Mouse (Mus musculus) induced T-regulatory cell, adult 2 months (primary cell): ENCODE measurements around the gene Clmp.
A peak's percentile ranks its signal among the peaks of the same experiment; 100 is the strongest.
"Not testable (repeated sequence)": the region's sequence is repeated elsewhere in the genome, so short reads cannot be mapped to it uniquely, and the experiment has no call there.

Experiments
- DNase-seq: peaks from one replicate; pipeline ENCODE4 v3.0.0-alpha.2; 2012; ENCODE audit warnings: low read depth

Clmp gene

DNA sequence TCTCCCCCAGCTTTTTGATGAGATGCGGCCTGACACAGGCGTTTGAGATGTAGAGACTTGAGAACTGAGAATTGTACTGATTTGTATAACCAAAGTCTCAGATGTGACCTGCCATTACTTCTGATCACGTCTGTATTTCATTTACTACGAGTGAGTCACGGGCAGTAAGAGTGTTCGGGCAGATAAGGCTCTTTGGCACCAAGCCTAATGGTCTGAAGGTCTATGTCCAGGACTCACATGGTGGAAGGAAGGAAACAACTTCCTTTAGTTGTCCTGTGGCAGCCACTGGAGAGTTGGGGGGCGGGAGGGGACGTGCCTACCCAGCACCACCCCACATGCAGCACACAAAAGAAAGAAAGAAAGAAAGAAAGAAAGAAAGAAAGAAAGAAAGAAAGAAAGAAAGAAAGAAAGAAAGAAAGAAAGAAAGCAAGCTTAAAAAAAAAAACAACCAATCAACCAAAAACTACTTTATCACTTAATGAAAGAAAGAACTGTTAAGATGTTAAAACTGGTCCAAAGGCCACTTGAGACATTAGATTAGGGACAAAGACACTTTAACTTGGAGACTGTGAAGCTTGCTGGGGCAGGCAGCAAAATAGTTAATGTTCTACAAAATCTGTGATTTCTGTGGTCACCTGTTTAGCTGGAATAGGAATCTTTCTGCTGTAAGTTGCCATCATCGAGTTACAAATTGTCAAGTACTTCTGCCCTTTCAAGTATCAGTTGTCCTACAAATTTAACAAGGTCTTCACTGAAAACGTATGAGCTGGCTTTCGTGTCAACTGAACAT is 90.9 kb downstream of the Clmp start:
- no peak for DNase-seq

DNA sequence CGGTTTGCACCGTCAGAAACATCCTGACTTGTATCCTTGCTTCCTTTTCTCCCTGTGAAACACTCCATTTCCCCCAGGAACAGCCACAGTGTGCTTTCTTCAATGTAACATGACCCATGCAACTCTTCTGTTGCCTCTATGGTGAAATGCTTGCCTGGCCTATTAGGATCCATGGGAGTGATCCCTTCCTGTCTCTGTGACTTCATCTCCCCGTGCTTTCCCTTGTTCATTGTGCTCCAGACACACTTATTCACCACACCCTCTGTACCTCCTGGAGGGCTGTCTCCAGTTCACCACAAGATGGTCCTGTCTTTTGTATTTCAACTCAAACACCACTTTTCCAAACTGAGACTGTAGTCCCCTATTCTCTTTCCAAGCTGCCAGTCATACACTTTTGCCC is 94.3 kb downstream of the Clmp start:
- no peak for DNase-seq

GRCm38 (mm10) chr9:40780892-40781725 is 95.3 kb downstream of the Clmp start:
- DNase-seq, result no peak

DNA sequence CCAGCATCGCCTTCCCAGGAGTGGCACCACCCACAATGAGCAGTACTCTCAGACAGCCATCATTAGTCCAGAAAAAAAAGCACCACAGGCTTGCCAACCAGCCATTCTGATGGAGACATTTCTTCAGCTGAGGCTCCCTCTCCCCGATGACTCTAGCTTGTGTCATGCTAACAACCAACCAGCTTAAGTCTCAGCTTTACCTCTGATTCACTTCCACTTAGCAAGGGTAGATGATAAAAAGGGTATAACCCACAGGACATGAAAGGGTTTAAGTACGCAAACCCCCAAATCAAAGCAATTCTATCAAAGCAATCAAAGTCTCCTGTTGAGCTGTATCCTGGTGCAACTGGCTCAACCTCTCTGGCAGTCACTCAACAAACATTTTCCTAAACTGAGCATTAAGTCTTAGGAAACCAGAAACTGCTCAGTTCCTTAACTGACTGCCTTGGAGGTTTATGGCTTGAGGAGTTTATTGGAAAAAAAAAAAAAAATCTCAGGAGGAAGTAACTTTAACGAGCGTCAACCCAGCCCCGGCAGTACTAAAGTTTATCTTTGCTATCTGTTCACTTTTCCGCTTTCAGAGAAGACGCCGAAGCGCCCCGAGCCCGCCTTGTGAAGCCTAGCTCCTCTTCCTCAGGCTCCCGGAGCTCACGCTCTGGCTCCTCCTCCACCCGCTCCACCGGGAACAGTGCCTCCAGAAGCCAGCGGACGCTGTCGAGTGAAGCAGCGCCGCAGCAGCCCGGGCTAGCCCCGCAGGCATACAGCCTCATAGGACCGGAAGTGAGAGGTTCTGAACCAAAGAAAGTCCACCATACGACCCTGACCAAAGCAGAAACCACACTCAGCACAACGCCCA is 96.2 kb downstream of the Clmp start:
- DNase-seq, result peak; percentile 61

- peak; percentile 44 for DNase-seq
These were observed 98.0 kb downstream of the Clmp start for GRCm38 (mm10) chr9:40783641-40784373.

GRCm38 (mm10) chr9:40784374-40784967 is 98.7 kb downstream of the Clmp start:
- no peak for DNase-seq

- DNase-seq, result no peak
These were observed 99.7 kb downstream of the Clmp start for GRCm38 (mm10) chr9:40785452-40785851.

- DNase-seq, result not testable (repeated sequence)
These were observed 101.1 kb downstream of the Clmp start for GRCm38 (mm10) chr9:40786820-40787219.

DNA sequence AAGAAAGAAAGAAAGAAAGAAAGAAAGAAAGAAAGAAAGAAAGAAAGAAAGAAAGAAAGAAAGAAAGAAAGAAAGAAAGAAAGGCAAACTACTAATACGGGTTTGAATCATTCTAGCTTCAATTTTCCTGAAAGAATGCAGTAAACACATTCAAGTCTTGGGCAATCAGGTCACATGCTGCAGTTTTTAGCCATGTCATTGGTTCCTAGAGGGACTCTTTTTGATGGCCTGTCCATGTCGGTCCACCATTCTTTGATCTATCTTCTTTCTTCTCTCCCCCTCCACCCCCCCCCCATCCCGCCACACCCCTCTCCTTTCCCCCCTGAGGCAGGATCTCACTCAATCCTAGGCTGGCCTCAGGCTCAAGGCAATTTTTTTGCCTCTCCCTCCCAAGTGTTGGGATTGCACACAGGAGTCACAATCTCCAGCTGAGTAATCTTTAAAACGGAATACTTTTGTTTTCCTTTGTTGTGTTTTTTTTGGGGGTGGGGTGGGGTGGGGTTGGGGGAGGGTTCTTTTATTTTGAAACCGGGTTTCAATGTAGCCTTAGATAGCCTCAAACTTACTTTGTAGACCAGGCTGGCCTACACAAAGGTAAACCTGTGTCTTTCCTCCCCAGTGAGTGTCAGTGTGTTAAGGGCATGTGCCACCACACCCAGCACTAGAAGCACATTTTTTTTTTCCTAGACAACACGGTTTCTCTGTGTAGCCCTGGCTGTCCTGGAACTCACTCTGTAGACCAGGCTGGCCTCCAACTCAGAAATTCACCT is 106.3 kb downstream of the Clmp start:
- no peak for DNase-seq

- no peak for DNase-seq
These were observed 107.8 kb downstream of the Clmp start for GRCm38 (mm10) chr9:40793581-40793980.

DNA sequence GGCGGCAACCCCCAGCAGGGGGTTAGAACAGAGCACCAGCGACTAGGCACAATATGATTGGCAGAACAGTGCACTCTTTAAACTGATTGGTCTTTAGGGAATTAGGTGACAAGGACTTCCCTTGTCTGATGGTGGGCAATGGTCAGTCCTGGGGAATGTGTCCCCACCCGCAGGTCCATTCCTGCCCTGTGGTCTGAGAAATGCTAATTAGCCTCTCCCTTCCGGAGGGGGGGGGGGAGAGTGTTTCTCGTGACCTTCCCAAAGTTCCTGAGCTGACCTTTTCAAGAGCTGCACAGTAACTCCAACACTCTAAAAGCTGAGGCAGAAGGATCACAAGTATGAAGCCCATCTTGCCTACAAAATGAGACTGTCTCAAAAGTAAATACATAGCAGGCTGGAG is 108.5 kb downstream of the Clmp start:
- no peak for DNase-seq

DNA sequence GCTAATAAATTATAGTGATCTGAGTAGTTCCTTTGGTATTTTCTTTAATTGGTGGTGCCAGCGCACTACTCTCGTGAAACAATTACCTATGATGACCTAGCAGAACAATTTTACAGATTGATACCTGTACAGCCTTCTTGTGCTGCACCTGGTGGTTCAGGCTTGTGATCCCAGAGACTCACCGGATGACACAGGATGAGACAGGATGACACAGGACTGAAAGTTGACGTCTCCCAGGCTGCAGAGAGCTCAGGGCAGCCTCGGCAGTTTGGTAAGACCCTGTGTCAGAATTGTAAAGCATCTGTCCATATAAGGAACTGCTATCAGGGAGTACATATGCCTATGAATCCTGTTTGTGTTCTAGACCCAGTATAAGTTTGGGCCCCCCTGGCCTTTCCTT is 109.2 kb downstream of the Clmp start:
- no peak for DNase-seq

GRCm38 (mm10) chr9:40795562-40795961 is 109.8 kb downstream of the Clmp start:
- DNase-seq, result no peak

GRCm38 (mm10) chr9:40796054-40796453 is 110.3 kb downstream of the Clmp start:
- no peak for DNase-seq

GRCm38 (mm10) chr9:40798247-40798960 is 112.6 kb downstream of the Clmp start:
- DNase-seq, result no peak

GRCm38 (mm10) chr9:40799112-40799511 is 113.3 kb downstream of the Clmp start:
- peak; percentile 30 for DNase-seq

DNA sequence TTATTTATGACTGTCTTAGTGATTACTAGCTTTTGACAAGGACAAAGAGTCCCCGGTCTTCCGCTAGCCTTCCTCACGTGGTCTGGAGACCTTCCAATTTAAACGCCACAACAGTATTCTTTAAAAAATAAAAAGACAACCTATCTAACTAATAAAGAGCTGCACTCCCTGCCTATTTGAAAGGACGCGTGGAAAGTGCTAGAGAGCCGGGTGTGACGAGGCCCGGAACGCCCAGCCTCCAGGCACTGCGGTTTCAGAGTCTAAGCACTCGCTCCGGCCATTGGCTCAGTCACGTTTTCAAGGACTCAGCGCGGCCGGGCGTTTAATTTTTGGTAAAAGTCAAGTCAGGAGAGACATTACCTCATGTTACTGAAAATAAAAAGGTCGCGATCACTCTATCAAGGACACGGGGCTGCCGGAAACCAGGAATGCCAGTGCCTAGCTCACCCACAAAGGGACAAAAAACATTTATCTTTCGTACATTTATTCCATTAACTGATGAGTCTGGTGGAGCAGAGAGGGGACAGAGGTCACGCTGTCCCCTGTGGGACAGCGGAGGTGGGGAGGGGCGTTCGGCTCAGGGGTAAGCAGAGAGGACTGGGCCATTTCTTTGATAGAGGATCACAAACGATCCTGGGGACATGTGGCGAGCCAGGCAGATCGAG is 114.2 kb downstream of the Clmp start:
- peak; percentile 86 for DNase-seq

DNA sequence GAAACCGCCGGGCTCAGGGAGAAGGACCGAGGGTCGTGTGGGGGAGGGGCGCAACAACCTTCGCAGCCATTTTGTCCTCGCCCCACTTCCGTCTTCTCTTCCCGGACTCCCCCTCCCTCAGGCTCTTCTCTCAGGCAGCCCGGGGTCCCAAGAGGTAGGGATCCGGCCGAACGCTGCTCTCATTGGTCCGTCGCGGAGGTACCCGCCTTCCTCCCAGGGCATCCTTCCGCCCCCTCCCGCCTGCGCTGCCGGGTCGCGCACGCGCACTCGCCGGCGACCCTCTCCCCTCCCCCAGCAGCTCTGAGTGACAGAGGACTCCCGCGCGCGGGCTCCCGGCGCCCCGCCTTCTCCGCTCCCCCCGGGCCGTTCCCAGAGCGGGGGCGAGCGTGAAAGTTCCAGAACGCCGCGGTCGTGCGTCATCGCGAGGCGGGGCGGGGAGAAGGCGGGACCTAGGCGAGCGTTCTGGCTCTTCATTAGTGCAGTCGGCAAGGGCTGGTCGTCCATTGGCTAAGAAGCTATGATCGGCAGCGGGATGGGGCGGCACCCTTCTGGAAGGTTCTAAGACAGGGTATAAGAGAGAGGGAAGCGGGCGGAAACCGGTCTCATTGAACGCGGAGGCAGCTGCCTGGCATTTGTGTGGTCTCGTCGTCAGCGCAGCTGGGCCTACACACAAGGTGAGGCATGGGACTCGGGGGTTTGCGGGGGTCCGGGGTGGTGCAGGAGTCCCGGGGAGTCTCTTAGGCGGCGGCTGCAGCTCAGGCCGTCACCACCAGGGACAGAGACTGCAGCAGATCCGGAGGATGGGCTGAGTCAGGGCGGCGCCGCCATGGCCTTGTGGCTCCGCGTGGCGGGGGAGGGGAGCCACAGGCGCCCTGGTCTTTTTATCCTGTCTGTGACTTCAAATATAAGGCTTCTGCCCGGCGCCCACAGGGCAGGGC is 115.2 kb downstream of the Clmp start, which contains the start of gene Hspa8:
TSS of gene Hspa8 (plus strand) at position 310 of the 938 bp plus-strand sequence.
- DNase-seq, result peak; percentile 100
